Mouse (Mus musculus) T-helper 1 cell (primary cell): ENCODE results near the gene Rab17.

ENCODE experiments used
- in situ Hi-C: fragments of 300-600 bp; cut with MboI, MseI; formaldehyde crosslinking; loops from one replicate; pipeline ENCODE4 v1.15.1; 2025; ENCODE audit warnings: high pct_unique_total_duplicates

The Rab17 gene

DNA sequence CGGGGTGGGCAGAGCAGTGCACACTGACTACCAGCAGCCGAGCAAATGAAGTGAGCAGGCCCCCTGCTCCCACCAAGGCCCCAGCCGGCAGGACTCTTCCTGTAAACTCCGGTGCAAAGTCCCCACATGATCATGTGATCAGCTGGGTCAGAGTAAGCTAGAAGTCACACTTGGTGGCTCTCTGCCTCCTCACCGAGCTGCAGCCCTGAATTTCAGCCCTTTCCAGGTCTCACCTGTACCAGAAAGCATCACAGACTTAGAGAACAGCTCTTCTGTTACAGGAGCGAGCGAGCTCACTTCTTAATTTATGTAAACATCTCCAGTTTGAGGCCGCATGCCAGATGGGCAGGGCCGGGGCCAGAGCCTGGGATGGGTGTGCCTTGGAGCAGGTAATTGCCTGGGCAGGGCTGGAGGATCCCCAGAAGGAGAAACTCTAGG, at the start of gene Rab17:
Gene Rab17, minus strand, starts transcription at position 315 of the 438 bp plus-strand sequence.
- in situ Hi-C loops = loop anchor here (5.0 kb wide), 1 partner anchor 133 kb away; no protein-coding TSS in a partner anchor

DNA sequence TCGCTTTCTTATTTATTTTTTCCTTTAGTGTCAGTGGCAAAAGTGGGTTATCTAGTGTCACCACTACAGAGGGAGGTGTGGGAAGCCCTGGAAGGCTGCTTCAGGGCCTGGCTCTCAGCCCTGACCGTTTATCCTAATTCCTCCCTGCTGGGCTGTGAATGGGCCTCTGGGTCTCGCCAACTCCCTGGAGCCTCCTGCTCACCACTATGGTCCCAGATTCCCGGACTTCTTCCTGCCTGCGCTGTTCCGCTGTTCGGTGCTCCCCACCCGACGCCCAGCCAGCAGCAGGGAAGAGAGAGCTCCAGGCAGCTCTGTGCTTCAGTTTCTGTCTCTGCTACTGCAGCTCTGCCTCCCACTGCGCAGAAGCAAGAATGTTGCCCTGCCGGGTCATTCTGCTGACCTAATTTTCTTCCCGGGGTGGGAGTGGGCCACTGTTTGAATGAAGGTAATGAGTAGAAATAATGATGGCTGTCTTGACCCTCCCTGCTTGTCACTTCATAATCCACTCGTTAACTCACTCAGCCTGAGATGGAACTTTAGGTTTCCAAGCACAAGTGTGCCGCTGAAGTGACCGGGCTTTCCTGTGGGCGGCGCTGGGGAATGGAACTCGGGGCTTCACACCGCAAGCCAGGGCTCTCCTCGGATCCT, 47.8 kb upstream of the Rab17 start:
- in situ Hi-C loops = no loop called here

DNA sequence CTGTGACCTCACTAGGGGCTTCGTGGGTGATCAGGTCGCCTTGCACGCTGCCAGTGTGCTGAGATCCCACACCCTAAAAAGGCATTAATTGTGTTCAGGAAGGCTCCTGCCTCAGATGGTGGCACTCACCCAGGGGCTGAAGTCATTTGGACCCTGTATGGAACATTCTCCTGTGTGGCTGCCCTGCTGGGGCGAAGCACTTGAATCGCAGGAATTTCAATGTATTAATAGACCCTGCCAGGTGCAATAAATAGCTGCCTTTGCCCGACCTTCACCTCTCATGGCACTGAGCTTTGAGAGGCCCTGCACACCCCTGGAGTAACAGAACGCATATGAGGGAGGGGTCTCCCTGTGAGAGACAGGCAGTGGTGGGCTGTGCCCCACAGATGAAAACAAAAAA, 46.1 kb upstream of the Rab17 start:
- in situ Hi-C loops = no loop called here

DNA sequence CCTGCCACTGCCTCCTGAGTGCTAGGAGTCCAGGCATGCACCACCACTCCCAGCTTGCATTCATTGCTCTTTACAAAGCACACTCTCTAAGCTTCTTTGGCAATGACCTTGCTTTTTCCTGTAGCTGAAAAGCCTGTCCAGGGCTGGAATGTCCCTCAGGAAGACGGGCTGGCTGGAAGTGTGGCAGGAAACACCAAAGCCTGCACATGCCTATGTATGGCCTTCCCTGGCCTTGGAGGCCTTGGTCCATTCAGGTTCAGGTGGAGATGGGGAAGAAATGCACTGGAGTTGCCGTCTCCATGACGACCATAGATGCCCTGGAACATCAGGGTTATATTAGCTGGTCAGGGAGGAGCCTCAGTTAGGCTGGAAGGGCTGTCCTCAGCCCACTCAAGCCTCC, 44.3 kb upstream of the Rab17 start:
- in situ Hi-C loops = no loop called here

DNA sequence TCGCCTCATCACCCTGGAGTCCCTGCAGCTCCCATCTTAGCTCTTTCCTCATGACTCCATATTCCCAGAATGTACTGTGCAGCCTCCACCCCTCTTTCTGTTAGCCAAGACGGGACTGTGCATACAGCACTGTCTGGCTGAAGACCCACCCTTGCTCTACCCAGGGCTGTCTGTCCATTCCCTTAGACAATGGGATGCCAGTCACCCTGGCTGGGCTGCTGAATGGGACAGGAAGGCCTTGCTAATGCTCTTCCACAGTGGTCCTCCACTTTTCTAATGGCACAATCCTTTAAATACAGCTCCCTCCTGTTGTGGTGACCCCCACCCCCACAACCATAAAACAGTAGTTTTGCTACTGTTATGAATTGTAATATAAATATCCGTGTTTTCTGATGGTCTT, 41.9 kb upstream of the Rab17 start:
- in situ Hi-C loops = no loop called here

DNA sequence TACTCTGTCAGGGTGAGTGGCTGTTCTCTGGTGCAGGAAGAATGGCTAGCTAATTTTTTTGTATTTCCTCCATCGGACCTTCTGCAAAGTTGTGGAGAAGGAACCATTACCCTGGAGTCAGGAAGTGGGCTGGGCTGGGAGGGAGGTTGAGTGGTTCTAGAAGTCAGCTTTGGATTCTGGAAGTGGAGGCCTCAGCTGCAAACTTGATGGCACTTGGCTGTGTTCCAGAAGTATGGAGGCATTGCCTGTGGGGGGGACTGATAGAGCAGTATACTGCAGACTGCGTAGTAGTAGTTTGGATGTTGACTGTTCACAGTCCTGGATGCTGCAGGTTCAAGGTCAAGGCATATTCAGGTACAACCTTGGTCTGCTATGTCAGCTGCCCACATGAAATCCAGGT, 41.3 kb upstream of the Rab17 start:
- in situ Hi-C loops = no loop called here

DNA sequence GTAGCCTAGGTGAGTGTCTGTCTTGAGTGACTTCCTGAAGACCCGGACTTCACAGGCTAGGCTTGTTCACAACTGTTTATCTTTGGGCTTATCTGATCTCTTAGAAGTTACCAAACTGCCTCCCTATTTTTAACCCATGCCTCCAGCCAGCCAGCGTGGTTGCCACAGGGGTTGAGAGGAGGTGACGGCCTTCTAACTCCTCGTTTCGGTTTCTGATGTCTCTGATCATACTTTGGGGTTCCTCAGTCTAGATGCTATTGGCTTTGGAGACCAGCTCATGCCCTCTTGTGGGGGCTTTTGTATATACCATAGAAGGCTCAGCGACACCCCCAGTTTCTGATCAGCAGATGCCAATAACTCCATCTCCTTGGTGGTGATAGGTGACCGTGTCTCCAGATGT, 40.8 kb upstream of the Rab17 start:
- in situ Hi-C loops = no loop called here

DNA sequence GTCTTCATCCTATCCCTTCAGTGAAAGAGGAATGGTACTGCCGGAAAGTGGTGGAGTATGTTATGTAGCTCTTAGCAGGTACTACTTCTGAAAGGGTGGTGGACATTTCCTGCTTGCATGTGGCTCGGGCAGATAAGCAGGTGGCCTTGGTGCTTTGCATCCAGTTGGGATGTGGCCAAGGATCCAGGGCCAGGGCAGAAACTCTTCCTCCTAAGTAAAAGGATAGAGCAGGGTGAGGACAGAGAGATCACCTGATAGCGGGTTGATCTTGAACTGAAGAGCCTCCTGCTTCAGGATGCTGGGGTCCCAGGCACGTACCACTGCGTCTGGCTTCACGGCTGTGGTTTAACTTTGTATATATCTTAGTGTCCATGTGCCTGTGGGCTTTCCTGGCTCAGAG, 39.8 kb upstream of the Rab17 start:
- in situ Hi-C loops = no loop called here

DNA sequence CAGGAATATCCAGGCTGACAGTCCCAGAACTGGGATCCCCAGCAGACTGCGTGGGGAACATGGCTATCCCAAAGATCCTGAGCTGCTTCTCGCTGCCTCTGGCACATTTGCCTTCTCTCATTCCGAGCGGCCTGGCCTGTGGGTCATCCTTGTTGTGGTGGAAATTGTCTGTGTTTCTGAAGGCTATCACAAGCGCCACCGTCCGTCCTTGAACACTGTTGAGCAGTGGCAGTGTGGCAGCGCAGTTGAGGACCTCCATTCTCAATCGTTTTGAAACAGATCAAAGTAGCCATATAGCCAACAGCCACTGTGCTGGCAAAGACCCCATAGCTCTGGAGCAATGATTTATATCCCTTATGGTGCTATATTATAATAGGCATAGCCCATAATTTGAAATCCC, 39.3 kb upstream of the Rab17 start:
- in situ Hi-C loops = no loop called here

DNA sequence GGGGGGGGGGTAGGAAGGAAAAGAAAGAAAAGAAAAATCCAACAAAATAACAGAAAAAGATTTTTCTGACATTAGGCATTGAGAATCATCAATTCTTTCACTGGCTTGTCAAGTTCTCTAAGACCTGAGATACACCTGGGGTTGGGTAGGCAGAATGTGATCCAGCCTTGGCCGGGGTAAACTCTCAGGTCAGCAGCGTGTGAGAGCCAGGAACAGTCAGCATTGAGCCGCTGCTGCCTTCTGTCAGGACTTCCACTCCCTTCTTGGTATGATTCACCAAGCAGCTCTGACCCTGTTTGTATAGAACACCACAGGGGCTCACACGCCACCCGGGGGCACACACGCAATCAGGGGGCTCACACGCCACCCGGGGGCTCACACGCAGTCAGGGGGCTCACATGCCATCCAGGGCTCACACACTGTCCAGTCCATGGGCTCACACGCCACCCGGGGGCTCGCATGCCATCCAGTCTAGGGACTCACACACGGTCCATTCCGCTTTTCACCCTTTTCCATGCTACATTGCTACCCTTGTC, 38.8 kb upstream of the Rab17 start:
- in situ Hi-C loops = no loop called here

DNA sequence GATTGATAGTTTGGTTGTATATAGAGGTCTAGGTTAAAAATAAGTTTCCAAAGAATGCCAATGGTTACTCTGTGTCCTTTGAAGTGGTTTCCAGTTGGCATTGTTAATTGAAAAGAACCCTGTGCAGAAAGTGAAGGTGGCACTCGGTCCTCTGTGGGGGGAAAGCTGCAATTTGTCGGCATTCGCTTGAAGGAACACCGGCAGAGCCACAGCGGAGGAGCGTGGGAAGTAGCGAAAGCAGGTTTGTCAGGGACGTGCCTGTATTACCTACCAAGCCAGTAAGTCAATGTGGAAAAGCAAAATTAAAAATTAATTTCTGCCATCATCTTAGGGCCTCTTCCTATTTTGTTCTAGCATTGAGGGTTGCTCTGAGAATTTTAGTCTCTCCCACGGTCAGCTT, 37.2 kb upstream of the Rab17 start:
- in situ Hi-C loops = no loop called here

DNA sequence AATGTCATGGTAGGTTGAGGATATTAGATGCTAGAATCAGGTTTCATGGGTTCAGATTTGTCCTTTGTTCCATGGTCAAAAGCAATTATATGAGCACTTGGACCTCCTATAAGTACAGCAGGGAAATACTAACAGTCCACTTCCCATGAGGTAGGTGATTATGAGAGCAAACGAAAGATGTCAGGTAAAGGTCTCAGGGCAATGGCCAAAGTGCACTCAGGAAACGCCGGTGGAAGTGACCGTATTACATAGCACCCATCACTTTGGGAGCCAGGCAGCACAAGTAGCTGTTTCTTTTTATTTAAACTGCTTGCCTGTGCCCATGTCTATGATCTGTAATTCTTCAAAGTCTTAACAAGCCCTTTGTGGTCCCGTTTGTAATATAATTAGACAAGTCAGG, 36.6 kb upstream of the Rab17 start:
- in situ Hi-C loops = no loop called here

DNA sequence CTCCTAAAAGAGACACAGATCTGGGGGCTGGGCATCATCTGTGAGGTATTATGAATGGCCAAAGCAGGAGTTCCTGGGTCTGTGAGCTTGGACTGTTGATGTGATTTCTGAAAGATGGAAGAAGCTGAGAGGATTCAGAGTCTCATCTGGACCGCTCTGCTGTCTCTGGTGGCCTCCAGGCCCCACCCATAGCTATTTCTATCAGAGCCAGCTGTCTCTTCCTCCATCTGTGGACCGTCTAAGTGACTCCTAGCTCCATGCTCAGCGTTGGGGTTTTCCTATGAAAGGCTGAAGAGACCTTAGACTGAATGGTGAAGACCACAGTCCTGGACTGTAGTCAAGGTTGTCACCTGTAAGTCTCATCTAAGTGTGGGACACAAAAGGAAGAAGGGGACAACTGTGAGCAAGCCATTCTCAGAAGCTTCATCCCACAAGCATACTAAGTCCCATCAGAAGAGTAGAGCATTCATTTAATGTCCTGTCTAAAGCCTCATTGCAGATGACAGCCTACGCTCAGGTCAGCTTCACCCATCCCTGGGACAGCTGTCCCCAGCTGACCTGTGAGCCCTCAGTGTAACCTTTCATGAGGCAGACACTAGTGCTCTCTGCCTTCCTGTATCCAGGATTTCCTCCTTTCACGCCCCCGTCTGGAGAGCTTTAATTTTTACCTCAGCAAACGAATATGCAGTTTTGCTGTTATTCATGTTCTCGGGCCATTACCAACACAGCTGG, 34.2 kb upstream of the Rab17 start:
- in situ Hi-C loops = no loop called here

DNA sequence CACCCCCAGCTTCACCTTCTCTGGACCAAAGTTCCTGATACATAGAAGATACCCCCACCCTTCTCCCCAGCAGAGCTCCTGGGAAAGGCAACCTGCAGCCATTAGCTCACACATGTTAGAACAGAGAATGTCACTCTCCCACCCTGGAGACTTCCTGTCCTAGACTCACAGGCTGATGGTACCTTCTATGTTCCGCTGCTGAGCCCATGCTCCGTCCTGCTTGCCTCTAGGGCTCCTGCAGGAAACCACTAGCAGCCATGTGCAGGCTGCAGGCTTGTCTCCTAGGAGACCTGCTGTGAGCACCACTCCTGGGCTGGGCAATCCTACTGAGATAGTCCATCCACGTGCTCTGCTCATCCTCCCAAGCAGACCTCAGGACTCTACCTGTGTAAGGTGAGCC, 33.2 kb upstream of the Rab17 start:
- in situ Hi-C loops = no loop called here

DNA sequence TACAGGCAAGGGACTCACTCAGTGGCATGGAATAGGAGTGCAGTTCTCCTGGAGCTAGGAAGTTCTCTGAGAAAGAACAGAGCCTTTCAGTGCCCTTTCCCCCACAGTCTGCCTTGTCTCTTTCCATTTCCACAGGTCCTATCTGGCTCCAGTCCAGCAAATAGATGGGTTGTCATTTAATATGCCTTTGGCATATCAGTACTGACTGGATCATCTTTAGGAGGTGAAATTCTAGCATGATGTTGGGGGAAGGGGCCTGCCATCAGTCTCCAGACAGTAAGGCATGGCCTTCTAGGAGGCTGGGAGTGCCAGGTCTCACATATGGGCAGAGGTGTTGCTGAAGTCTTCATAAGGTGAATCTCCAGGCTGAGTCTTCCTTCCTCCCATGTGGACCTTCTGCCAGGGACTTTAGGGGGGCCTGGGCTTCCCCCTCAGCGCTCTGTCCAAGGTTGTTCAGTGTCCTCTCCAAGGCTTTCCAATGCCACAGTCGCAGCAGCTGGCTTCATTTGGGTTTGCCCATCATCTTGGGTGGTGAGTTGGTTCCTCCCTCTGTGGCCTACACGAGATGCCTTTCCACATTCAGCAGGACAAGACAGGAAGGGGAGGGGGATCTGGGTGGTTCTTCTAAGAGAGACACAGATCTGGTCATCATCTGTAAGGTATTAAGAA, 32.5 kb upstream of the Rab17 start:
- in situ Hi-C loops = no loop called here

DNA sequence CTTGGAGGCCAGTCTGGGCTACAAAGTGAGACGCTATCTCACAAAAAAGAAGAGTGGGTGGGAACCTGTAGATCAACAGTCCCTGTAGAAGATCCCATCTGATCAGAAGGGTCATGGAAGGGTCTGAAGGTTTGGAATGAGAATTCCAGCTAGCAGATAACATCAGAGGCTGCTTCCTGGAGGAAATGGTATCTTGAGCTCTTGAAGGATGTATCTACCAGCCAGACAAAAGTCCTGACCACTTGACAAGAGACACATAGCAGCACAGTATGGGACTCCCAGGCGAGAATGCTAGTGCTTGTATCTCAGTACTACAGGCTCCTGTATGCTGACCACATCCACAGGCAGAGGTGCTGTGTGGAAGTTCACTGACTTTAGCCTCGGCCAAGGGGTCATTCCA, 31.6 kb upstream of the Rab17 start:
- in situ Hi-C loops = no loop called here

DNA sequence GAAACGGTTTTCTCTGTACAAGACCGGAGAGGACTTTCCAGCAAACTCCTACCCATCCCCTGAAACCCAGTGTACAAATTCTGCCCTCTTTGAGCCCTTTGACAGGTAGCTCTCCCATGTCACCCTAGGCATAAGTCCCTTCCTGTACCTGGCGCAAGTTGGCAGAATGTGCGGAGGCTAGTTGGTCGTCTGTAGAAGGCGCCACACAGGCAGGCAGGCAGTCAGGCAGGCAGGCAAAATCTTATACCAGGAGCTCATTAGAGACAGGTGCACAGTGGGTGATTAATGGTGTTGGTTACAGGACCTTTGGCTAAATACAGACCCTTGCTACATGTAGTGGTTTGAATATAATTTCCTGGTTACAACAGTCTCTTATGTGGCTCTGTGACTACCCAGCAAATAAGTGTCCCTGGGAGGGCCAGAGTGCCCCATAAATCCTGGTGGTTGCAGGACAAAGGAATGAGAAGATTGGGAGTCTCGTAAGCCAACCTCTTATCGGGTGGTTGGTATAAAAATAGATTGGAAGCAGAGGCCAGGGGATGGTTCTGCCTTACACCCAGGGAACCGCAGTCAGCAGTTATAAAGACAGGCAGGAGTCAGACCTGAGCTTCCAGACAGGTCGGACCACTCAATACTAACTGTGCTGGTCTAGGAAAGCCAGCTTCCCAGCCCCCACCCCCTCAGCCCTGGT, 30.6 kb upstream of the Rab17 start:
- in situ Hi-C loops = no loop called here

DNA sequence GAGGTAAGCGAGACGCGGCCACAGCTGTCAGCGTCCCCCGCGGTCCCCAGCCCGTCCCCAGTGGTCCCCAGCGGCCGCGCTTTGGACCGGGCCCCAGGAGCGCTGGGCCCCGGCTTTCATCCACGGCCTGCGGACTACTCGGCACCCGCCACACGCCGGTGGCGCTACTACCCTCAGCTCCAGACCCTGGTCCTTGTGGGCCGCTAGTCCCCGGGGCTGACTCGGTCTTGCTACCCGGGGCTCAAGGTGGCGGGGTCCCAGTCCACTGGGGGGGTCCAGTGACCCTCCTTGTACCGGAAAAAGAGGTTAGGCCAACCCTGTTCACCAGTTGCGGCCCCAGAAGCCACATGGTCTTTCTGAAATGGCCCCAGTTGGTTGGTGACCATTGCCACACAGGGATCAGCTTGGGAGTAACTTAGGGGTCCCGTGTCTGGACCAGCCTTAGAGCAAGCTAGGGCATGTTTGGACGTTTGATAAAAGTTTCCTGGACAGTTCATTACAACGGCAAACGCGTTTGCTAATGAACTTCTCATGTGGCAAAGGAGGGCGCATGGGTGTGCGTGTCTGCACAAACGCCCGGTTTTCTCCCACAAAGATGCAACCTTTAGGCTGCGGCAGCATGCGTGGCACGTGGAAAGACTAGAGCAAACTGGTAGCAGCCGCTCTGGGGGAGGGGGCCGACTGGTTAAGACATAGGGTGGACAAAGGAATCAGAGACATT, 29.6 kb upstream of the Rab17 start:
- in situ Hi-C loops = no loop called here

DNA sequence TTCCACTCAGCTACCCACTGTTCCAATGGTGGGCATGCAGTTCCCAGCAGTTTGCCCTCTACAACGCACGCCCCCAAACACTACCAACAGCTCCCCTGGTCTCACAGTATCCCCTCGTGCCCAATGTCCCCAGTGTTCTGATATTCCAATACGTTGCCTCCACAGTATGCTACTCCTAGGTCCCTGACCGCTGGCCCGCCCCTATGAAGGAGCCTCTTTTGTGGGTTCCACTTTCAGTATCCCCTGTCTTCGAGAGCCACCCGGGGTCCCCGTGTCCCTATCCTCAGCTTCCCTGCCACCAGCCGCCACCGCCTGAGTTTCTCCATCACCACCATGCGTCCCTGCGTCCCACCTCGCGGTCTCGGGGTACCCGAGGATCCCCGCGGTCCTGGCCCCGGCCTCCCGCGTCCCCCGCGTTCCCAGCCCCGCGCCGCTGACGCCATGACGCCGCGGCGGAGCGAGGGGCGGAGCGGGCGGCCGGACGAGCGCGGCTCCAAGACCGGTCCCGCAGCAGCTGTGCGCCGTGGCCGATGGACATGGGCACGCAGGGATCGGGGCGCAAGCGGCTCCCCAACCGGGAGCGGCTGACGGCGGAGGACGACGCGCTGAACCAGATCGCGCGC, 28.9 kb upstream of the Rab17 start, which contains the start of gene Lrrfip1:
Gene Lrrfip1, plus strand, starts transcription at position 470 of the 623 bp plus-strand sequence.
- in situ Hi-C loops = no loop called here

DNA sequence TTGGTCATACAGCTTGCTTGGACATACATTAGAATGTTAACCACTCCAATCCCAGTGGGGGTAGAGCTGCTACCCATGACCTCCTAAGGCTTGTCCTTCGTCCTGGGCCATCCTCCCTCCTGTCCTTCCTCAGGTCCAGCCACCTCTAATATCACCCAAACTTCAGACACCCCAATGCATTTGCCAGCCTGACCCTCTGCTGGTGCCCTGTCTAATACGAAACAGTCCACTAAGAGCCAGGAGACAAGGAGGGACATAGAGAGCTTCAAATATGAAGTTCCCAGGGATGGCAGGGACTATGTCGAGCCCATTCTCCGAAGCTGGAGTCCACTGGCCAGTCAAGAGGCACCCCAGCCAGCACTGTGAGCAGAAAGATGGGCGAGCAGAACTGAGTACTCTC, 28.2 kb upstream of the Rab17 start:
- in situ Hi-C loops = no loop called here

DNA sequence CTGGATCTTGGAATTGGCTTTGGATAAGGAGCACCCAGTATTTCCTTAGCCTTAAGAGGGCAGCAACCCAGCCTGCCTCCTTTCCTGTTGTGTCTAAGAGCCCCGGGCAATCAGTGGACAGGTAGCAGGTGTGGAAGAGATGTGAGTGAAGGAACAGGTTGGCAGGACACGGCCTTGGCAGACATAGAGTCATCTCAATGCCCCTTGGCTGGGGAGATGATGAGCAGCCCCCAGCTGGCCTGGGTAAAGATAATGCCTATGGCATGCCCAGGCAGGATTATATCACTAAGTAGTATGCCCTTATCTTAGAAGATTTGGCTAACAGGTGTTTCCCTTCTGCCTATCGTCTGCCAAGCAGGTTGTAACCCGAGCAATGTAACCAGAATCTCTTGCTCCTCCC, 27.7 kb upstream of the Rab17 start:
- in situ Hi-C loops = no loop called here
